Mouse (Mus musculus) R1 (cell line): Measurements from ENCODE around the gene Ccdc122.
"Not testable (repeated sequence)": the region's sequence is repeated elsewhere in the genome, so short reads cannot be mapped to it uniquely, and the experiment has no call there.

Experiments
- DNase-seq: peaks from one replicate; pipeline ENCODE4 v3.0.0-alpha.2; 2018; ENCODE audit warnings: low read depth, low spot score

Gene Ccdc122

GRCm38 (mm10) chr14:77036226-77037046 is at the start of gene Ccdc122, which contains the start of gene Lacc1:
Gene Ccdc122 (plus strand): TSS chr14:77036772.
Gene Lacc1 (minus strand): TSS chr14:77036904.
- peak; percentile 71 for DNase-seq

- DNase-seq = peak; percentile 94
Measured at GRCm38 (mm10) chr14:76990351-76990750, 46.2 kb upstream of the Ccdc122 start.

- DNase-seq = peak; percentile 25
Measured at GRCm38 (mm10) chr14:77004740-77005139, 31.8 kb upstream of the Ccdc122 start.

- DNase-seq = peak; percentile 52
Measured at GRCm38 (mm10) chr14:77005566-77005965, 31.0 kb upstream of the Ccdc122 start.

GRCm38 (mm10) chr14:77008238-77008637 is 28.3 kb upstream of the Ccdc122 start:
- peak; percentile 92 for DNase-seq

- DNase-seq = peak; percentile 74
Measured at GRCm38 (mm10) chr14:77011804-77012203, 24.8 kb upstream of the Ccdc122 start.

GRCm38 (mm10) chr14:77016783-77017182 is 19.8 kb upstream of the Ccdc122 start:
- not testable (repeated sequence) for DNase-seq

GRCm38 (mm10) chr14:77017211-77017610 is 19.4 kb upstream of the Ccdc122 start:
- no peak for DNase-seq

- DNase-seq = no peak
Measured at GRCm38 (mm10) chr14:77024499-77024898, 12.1 kb upstream of the Ccdc122 start.

- DNase-seq = peak; percentile 91
Measured at GRCm38 (mm10) chr14:77029319-77030054, 7.1 kb upstream of the Ccdc122 start.

- DNase-seq = no peak
Measured at GRCm38 (mm10) chr14:77030808-77031207, 5.8 kb upstream of the Ccdc122 start.

GRCm38 (mm10) chr14:77032433-77032832 is 4.1 kb upstream of the Ccdc122 start:
- DNase-seq = no peak

- no peak for DNase-seq
Measured at GRCm38 (mm10) chr14:77033391-77033790, 3.2 kb upstream of the Ccdc122 start.

- DNase-seq = no peak
Measured at GRCm38 (mm10) chr14:77034175-77034915, 2.2 kb upstream of the Ccdc122 start.

GRCm38 (mm10) chr14:77034970-77035369 is 1.6 kb upstream of the Ccdc122 start:
- DNase-seq = no peak

- no peak for DNase-seq
Measured at GRCm38 (mm10) chr14:77037330-77037729, 758 bp downstream of the Ccdc122 start.

- DNase-seq = no peak
Measured at GRCm38 (mm10) chr14:77037832-77038425, 1.4 kb downstream of the Ccdc122 start.

GRCm38 (mm10) chr14:77053288-77053687 is 16.7 kb downstream of the Ccdc122 start:
- no peak for DNase-seq

GRCm38 (mm10) chr14:77069361-77069760 is 32.8 kb downstream of the Ccdc122 start:
- DNase-seq = no peak

- no peak for DNase-seq
Measured at GRCm38 (mm10) chr14:77081248-77081647, 44.7 kb downstream of the Ccdc122 start.

- DNase-seq = no peak
Measured at GRCm38 (mm10) chr14:77100285-77100684, 63.7 kb downstream of the Ccdc122 start.
